Mouse (Mus musculus) C2C12 (cell line): ENCODE results near the gene Gm20716.

Experiments
- CTCF ChIP-seq: IDR thresholded peaks from one replicate; pipeline ENCODE4 v1.5.1; 2011; ENCODE audit not compliant: control insufficient read depth, insufficient read depth, insufficient read length
- MAX ChIP-seq: IDR thresholded peaks from one replicate; pipeline ENCODE4 v1.6.1; 2011; ENCODE audit warnings: mild to moderate bottlenecking, control low read depth
- MYOD1 ChIP-seq: IDR thresholded peaks from one replicate; pipeline ENCODE4 v1.6.1; 2011; ENCODE audit warnings: low read depth; ENCODE audit not compliant: control insufficient read depth, insufficient read length

DNA sequence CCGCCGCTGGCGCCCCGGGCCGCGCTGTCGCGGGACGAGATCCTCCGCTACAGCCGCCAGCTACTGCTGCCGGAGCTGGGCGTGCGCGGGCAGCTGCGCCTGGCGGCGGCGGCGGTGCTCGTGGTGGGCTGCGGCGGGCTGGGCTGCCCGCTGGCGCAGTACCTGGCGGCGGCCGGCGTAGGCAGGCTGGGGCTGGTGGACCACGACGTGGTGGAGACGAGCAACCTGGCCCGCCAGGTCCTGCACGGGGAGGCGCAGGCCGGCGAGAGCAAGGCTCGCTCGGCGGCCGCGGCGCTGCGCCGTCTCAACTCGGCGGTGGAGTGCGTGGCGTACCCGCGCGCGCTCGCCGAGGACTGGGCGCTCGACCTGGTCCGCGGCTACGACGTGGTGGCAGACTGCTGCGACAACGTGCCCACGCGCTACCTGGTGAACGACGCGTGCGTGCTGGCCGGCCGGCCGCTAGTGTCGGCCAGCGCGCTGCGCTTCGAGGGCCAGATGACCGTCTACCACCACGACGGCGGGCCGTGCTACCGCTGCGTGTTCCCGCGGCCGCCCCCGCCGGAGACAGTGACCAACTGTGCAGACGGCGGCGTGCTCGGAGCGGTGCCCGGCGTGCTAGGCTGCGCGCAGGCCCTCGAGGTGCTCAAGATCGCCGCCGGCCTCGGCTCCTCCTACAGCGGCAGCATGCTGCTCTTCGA, 758 bp upstream of the Gm20716 start:
- TF ChIP-seq CTCF, result no peak
- TF ChIP-seq MAX, result no peak
- TF ChIP-seq MYOD1, result no peak
